Mouse (Mus musculus) left cerebral cortex, adult 9 months (tissue): ENCODE measurements around the gene Ces1g.

Source experiments
- DNase-seq, 2 experiments: peaks; one replicate each; pipeline ENCODE4 v3.0.0; 2022; ENCODE audit warnings: low spot score in 2 of 2

Gene Ces1g

DNA sequence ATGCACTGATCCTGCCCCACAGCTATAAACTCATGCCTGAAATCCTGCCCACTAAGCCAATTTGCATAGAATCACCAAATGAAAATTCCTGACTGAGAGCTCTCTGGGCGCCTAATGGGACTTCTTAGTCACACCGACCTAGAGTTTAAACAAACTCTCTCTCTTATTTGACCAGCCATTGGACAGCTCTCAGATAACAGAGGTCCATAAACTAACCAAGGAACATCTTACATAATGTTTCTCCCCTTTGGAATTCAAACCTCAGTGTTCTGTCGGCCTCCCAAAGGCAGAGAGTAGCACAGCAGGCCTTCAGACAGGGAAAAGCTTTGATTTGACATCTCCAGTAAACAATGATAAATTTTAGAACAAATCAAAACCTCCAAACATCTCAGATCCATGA, at the start of gene Ces1g:
Gene Ces1g, minus strand, starts transcription at position 102 of the 400 bp plus-strand sequence.
- DNase-seq: no peak

DNA sequence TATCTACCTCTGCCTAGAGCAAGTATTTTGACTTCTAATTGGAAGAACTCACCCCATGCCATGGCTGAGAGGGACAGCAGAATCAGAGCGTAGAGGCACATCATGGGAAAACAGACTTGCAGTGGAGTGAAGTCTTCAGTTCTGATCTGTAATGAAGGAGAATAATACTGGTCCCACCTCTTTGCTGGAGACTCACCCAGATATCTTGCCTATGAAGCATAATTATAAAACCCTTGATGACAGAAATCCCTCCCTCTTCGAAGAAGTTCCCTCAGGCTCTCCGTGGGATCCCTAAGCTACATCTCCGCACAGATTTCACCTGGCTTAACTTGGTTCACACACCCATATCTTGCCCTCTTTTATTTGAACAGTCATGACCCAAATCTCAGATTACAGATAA, 42.5 kb upstream of the Ces1g start, which contains the start of gene Ces1h:
Gene Ces1h, minus strand, starts transcription at position 101 of the 400 bp plus-strand sequence.
- no peak for DNase-seq

DNA sequence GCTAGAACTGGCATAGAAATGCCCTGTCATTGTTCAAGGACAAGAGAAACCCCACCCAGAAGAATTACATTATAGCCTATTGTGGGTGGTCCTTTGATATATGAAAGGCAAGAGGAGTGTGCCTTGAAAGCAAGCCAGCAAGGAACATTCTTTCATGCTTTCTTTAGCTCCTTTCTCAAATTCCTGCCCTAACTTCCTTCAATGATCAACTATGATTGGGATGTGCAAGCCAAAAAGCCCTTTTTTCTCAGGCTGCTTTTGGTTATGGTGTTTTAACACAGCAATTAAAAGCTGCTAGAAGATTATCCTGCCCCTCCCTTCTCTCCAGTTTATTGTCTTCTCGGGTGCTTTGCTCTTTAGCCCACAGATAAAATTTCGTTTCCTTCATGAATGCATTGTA, 32.4 kb upstream of the Ces1g start:
- DNase-seq: no peak

DNA sequence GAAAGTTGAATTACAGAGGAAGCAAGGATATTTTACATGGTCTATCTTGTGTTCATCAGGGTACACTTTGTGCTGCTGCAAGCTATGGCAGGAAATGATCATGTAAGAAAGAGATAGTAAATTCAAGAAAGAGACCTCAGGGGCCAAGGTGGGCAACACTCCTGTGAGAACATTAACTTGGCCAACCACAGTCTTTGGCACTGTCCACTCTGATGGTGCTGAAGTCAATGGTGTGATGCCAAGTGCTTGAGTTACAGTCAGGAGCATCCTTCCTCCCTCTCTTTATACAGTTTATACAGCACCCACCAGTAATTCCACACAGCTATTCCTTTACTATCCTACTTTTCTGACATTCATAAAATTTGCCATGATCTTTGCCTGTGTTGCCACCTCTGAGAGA, 23.0 kb upstream of the Ces1g start:
- DNase-seq: no peak

DNA sequence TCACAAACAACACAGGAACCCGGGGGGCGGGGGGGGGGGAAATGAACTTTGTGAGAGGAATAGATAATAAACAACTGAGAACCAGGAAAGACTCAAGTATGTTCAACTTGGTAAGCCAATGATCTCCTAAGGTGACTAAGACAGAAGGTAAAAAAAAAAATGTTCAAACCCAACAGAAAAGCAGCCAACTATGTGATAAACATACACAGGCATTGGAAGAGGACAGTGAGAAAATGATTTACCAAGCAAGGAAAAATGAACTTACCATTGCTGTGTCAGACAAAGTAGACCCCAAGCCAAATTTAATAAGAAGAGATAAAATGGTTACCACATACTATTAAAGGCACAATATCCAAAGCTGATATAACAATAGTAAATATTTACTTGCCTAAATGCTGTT, 2.4 kb upstream of the Ces1g start:
- DNase-seq: no peak

DNA sequence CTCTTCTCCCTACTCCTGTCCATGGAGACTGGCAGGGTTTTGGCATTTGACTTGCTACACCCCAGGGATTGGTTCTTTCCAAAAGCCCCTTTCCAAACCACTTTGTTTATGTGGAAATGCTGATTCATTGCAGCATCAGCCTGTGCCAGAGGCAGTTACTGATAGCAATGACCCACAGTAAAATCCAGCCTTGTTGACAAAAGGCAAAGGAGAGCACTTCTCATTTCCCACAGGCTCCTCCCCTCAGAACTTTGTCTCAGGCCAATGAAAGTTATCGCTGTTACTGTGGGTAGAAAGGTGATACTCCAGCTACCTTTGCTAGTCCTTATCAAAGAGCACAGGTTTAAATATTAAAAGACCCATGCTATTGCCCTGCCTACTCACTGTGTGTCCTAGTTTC, 4.4 kb downstream of the Ces1g start:
- no peak for DNase-seq

DNA sequence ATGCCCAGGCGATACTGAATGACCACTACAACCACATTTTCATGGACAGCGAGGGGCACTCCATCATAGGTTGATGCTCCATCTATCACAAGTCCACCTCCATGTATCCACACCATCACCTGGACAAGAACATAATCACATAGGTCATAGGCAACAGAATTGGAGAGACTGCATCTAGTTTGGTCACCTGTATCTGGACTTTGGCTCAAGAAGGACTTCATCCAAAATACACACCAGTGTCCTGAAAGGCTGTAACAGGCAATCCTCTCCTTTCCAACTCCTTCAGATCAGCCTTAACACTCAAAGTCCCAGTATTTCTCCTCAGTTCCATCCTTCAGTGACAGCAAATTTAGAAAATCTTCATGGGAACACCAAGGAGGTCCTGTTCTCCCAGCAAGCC, 6.0 kb downstream of the Ces1g start:
- DNase-seq: no peak

DNA sequence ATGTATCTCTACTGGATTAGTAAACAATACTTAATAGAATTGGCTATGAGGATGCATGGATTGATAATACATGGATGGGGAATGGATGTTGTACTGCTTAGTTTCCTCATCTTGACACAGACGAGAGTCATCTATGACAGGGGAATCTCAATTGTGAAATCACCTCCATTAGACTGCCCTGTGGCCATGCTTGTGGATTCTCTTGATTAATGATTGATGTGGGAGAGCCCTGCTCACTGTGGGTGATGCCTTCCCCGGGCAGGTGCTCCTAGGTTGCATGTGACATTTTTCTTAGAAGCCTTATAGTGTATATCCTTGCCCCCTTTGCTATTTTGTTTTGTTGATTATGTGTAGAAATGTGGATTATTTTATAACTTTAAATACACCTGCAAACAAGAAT, 12.0 kb downstream of the Ces1g start:
- no peak for DNase-seq

DNA sequence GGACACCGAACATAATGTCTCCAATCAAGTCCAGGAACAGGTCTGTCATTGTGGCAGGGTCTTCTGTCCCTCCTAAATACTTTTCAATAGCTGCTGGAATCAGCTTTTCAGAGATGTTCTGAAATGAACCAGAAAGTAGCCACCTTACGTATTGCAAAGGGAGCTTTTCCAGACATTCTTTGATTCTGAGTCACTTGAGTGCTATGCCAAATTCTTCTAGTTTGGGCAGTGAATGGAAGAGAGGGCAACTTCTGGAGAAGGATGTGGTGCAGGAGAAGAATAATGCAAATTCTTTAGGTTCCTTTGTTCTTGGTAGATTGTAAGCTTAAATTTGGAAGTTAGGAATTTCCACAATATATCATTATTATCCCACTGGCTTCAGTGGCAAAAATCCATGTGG, 20.1 kb downstream of the Ces1g start:
- DNase-seq: no peak

DNA sequence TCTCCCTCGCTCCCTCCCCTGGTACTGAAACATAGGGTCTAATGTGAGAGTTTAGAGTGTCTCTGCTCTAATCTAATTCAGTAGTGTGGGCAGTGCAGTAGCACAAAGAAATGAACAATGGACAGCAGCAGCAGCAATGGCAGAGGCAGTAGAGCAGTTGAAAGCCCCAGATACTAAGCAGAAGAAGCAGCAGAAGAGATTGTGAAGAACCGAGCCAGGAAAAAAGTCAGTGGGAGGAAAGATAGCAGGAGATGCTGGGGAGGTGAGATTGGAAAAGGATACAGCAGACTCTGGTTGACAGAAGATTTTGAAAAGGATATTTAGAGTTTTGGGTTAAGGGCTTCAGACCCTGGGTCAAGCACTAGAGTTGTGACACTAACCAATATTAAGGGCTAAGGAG, 21.6 kb downstream of the Ces1g start:
- no peak for DNase-seq

DNA sequence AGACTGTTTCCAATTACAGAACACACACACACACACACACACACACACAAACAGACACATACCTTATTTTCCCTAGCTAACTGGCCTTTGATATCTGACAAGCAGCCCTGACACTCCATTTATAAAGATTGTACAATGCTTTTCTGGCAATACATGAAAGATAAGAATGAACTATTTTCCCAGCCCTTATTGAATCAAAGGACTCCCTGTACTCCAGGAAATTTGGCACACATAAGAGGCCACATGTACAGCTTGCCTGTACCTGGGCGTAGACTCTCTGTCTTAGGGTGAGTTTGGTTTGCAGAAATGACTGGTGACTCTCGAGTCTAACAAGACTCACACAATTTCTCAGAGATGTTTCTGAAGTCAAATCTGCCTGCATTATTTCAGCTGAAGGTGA, 53.2 kb downstream of the Ces1g start:
- no peak for DNase-seq

DNA sequence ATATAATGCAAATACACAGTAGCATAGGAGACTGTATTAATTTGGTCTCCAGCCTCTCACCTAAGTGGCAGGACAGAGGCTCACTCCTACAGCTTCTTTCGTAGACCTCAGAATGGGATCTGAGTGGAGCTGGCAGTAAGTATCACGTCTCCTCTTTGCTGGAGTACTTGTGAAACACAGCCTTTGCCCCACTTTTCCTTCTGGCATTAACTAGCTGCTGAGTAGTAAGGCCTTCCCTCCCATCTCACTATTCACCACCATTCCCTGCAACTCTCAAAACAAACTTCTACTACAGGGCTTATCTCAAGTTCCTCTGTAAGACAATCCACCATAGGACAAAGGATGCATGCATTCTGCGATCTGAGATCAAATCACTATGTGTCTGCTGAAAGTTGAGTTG, 54.8 kb downstream of the Ces1g start:
- no peak for DNase-seq

DNA sequence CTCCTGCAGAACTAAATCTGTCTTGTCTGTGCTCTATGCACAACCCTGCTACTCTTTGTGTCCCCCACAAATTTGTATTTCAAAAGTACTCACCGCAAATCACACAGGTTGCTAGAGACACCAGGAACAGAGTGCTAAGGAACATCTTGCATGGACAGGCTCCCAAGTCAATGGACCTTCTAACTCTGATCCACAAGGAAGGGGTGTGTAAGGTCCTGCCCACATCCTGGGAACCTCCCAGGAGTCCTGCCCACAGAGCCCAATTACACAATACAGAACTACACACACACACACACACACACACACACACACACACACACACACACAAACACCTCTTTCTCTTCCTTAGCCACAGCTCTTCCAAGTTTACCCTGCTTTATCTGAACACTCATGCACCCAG, 57.6 kb downstream of the Ces1g start, which contains the start of gene Ces1f:
Gene Ces1f, minus strand, starts transcription at position 192 of the 400 bp plus-strand sequence.
- no peak for DNase-seq

DNA sequence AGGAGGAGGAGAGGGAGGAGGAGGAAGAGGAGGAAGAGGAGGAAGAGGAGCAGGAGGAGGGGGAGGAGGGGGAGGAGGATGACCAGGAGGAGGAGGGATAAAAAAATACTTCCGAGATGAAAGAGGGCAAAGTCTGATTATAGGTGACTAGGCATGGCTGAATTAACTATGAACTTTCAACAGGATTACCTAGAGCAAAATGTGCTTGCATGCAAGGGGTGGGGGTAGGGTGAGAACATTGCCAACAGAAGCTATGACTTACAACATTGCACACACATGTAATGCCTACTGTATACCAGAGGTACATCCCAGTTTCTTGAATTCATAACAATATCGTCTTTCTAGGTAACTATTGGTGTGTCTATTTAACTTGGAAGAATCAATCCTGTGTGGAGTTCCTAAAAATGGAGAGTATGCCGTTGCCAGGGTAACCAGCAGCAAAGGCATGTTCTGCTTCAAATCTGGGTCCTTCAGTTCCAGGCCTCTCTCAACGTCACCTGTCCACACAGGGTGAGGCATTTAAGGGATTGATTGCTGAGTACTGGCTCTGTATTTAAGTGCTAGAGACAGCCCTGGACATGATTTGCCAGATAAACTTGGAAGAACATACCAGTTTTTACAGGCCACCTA, 58.8 kb downstream of the Ces1g start:
- DNase-seq: peak in 1 of 2 experiments; percentile 26

DNA sequence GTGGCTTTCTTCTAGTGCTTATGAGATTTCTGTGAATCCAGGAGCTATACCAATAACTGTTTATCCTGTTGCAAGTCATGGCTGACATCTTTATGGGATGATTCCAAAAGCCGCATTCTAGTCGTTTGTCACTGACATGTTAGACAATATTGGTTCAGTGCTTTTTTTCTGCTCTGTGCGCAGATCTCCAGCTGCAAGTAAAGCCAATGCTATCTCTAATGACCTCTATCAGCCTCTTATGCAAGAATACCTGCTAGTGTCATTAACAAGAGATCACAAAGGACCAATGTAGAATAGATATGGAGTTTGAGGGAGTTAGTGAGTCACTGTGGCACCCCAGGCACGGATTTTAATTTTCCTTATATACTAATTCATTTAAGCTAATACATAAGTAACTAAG, 62.5 kb downstream of the Ces1g start:
- no peak for DNase-seq

DNA sequence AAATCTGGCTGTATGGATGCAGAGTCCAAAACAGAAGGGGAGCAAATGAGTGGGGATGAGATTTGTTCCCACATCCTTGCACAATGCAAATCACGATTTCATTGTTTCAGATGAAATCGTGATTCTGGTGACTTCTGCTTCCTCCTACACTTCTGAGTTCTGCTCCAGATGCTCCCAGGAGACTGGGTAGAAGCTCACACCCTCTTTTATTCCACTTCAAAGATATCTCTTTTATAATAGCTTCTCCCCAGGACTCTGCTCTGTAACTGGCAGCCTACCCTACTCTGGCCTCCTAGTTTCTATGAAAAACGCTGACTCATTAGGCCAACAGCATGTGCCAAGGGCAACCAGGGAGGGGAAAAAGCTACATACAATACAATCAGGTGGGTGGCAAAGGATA, 63.8 kb downstream of the Ces1g start:
- peak; percentile 57 to 67 for DNase-seq

DNA sequence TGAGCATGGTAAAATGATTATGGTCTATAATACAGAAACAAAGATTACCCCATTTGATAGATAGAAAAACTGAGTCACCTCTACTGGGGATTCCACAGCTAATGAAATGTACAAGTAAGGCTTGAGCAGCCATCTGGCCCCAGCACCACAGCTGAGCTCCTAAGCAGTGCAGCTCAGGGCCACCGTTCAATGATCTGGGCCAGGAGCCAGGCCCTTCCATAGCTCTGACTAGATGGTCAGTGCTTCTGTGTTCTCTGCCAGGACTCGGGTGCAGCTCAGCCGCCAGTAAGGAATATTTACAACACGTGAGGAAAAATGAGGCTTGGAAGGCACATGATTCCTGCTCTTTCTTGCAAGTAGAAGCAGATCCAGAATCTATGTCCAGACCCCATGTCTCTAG, 64.4 kb downstream of the Ces1g start:
- no peak for DNase-seq

DNA sequence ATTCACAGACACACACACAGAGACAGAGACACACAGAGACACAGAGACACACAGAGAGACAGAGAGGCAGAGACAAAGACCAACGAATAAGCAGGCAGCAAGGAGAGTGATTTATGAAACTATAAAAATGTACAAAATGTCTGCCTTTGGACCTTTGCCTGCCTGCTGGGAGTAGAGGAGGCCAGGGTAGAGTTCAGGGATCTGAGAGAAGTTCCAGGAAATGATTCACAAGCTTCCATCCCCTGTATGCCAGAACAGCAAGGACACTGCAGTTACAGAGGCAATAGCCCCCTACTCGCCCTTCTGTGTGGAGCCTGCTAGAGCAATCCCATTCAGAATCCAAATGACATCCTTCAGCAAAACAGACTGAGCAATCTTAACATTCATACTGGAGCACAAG, 75.7 kb downstream of the Ces1g start:
- no peak for DNase-seq

DNA sequence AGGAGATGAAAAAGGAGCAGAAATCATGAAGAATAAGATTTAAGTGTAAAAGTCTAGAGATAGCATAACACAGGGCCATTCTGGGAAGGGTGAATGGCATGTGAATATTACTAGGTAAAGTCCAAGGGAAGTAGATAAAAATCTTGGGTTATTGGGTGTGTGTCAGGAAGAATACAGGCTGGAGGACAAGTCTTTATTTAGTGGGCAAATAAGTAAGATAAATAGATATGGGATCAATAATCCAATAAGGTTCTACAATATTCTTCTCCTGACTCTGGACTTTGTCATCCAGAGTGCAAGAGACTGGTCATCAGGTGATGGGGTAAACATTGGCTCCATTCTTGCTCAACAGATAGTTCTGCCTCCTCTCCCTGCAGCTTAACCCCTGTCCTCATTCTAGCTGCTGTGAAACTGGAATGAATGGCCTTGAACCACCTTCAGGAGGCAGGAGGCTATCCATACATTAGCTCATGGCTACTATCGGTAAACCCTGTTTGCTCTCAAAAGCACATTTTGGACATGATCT, 84.6 kb downstream of the Ces1g start:
- DNase-seq: no peak
